Comparison of ENCODE assay signal across 27 mouse cellular contexts in genomic region chr11:86211803-86212202, GRCm38 (mm10). TPM values are rescaled to one million over a fixed set of nuclear protein-coding genes. Genes with fewer than 3 reads are reported as not detected.
DNase-seq lines count a peak whose midpoint lies in the region; ATAC-seq and TF ChIP-seq lines count a peak whose summit lies in the region.
"Had no signal": no experiment of that assay in that cellular context is flagged by ENCODE, and none has a peak within 500 bp of the region (broad histone marks: within the 10 kb centered on the region; RNA-seq: fewer than 3 reads in every experiment).

No protein-coding gene starts in this region.

- H3K27ac ChIP-seq in kidney, embryonic 15.5 days: no peak overlapping the region
- no peak overlapping the region for H3K27ac ChIP-seq in intestine, embryonic 16.5 days (ENCODE audit: low read length)
- H3K27ac ChIP-seq: forebrain, embryonic 12.5 days; limb, embryonic 10.5 days; limb, embryonic 15.5 days; liver, embryonic 15.5 days; lung, embryonic 15.5 days; midbrain, embryonic 10.5 days; midbrain, embryonic 15.5 days; neural tube, embryonic 15.5 days had no signal

- no peaks in the 10 kb centered on the region for H3K4me1 ChIP-seq in kidney, embryonic 15.5 days
- no peaks in the 10 kb centered on the region for H3K4me1 ChIP-seq in intestine, embryonic 16.5 days (ENCODE audit: control insufficient read depth, insufficient read depth, low read length)
- no peaks in the 10 kb centered on the region for H3K4me1 ChIP-seq in lung, adult 2 months (ENCODE audit: control insufficient read depth, insufficient read depth, low read length)
- H3K4me1 ChIP-seq: forebrain, embryonic 12.5 days; limb, embryonic 10.5 days; limb, embryonic 15.5 days; liver, embryonic 15.5 days; lung, embryonic 15.5 days; midbrain, embryonic 10.5 days; midbrain, embryonic 15.5 days; neural tube, embryonic 15.5 days had no signal

- no peak overlapping the region for H3K4me2 ChIP-seq in kidney, embryonic 15.5 days
- H3K4me2 ChIP-seq in intestine, embryonic 16.5 days (ENCODE audit: low read depth, low read length): no peak overlapping the region
- H3K4me2 ChIP-seq: forebrain, embryonic 12.5 days; limb, embryonic 15.5 days; liver, embryonic 15.5 days; lung, embryonic 15.5 days; midbrain, embryonic 15.5 days; neural tube, embryonic 15.5 days had no signal

- no peak overlapping the region for H3K9ac ChIP-seq in kidney, embryonic 15.5 days
- H3K9ac ChIP-seq in intestine, embryonic 16.5 days (ENCODE audit: low read depth, low read length): no peak overlapping the region
- H3K9ac ChIP-seq: forebrain, embryonic 12.5 days; forebrain, postnatal 0 days; limb, embryonic 15.5 days; liver, embryonic 15.5 days; lung, embryonic 15.5 days; midbrain, embryonic 15.5 days; neural tube, embryonic 15.5 days had no signal

- no peak for TF ChIP-seq CTCF in lung, adult 2 months (IDR thresholded peaks at IDR 0.05; ENCODE audit: insufficient read depth, low read length)

- H3K27me3 ChIP-seq in kidney, embryonic 15.5 days: no peaks in the 10 kb centered on the region
- no peaks in the 10 kb centered on the region for H3K27me3 ChIP-seq in intestine, embryonic 16.5 days (replicated peaks; ENCODE audit: control insufficient read depth, insufficient read depth, low read length)
- H3K27me3 ChIP-seq: forebrain, embryonic 12.5 days; limb, embryonic 15.5 days; liver, embryonic 15.5 days; lung, embryonic 15.5 days; midbrain, embryonic 15.5 days; neural tube, embryonic 15.5 days; Patski had no signal

- ATAC-seq in kidney, embryonic 15.5 days (replicated peaks; ENCODE audit: low FRiP score): no peak
- ATAC-seq in intestine, embryonic 16.5 days: peak; percentile 97
- ATAC-seq: forebrain, postnatal 0 days; hindbrain, embryonic 16.5 days; midbrain, embryonic 15.5 days; Patski had no signal

- H3K9me3 ChIP-seq in kidney, embryonic 15.5 days (replicated peaks): no peaks in the 10 kb centered on the region
- no peaks in the 10 kb centered on the region for H3K9me3 ChIP-seq in intestine, embryonic 16.5 days (ENCODE audit: control insufficient read depth, low read length)
- H3K9me3 ChIP-seq: forebrain, embryonic 12.5 days; limb, embryonic 10.5 days; limb, embryonic 15.5 days; liver, embryonic 15.5 days; lung, embryonic 15.5 days; midbrain, embryonic 10.5 days; midbrain, embryonic 15.5 days; neural tube, embryonic 15.5 days had no signal

- H3K36me3 ChIP-seq in kidney, embryonic 15.5 days: peaks cover 78% of the 10 kb centered on the region
- H3K36me3 ChIP-seq in intestine, embryonic 16.5 days (ENCODE audit: control insufficient read depth, insufficient read depth, low read length): peaks cover 25% of the 10 kb centered on the region

- H3K4me3 ChIP-seq in kidney, embryonic 15.5 days (replicated peaks): no peak overlapping the region
- no peak overlapping the region for H3K4me3 ChIP-seq in intestine, embryonic 16.5 days (ENCODE audit: low read length)
- no peak overlapping the region for H3K4me3 ChIP-seq in lung, adult 2 months (replicated peaks; ENCODE audit: extremely low read depth, low read depth, low read length)
- H3K4me3 ChIP-seq: erythroblast, embryonic 14.5 days; forebrain, embryonic 12.5 days; limb, embryonic 10.5 days; limb, embryonic 15.5 days; liver, embryonic 15.5 days; lung, embryonic 15.5 days; midbrain, embryonic 10.5 days; midbrain, embryonic 15.5 days; neural tube, embryonic 15.5 days had no signal

- WGBS in kidney, embryonic 15.5 days: 50% methylated on average over 1 of the region's 1 CpGs
- 50% methylated on average over 1 of the region's 1 CpGs for WGBS in intestine, embryonic 16.5 days
- WGBS in lung, adult 2 months: 65% methylated on average over 1 of the region's 1 CpGs

- peak; percentile 46 for DNase-seq in kidney, adult 18-20 months
- peak; percentile 52 to 73 for DNase-seq in kidney, postnatal 25 days
- DNase-seq in yolk sac, embryonic 10.5 days (ENCODE audit: low spot score): peak; percentile 60
- no peak for DNase-seq in thymus, postnatal 36 days
- DNase-seq in lung, adult 2 months: no peak
- DNase-seq: adrenal gland, postnatal 10 days; cerebellum, adult 11-12 months; cerebellum, postnatal 10 days; forebrain, postnatal 0 days; heart, postnatal 14 days; layer of hippocampus, postnatal 36 days; retina, postnatal 1 day; right cerebral cortex, postnatal 14 days; thymus, postnatal 14 days had no signal

- no peak for TF ChIP-seq POLR2A in lung, adult 2 months (IDR thresholded peaks at IDR 0.05; ENCODE audit: borderline replicate concordance, extremely low read depth, low read depth, low read length)

RNA-seq across cellular contexts. Expression of gene Brip1, which starts 10.8 kb away (rescaled TPM):
- polyA plus RNA-seq in kidney, embryonic 15.5 days (2015; fragmentation: Nextera tagmentation; extraction: Ambion mirVana): 9.9 and 10.7 TPM in 2 replicates
- 7.5 and 7.9 TPM in 2 replicates for polyA plus RNA-seq in intestine, embryonic 16.5 days (2015; fragmentation: Nextera tagmentation; extraction: Ambion mirVana)
- 0.06 and 0.14 TPM in 2 replicates for polyA plus RNA-seq in lung, adult 2 months (2012; rRNA removed)

RNA-seq across cellular contexts. Expression of gene Ints2, which starts 45.6 kb away (rescaled TPM):
- 30.5 and 36.1 TPM in 2 replicates for polyA plus RNA-seq in kidney, embryonic 15.5 days (2015; fragmentation: Nextera tagmentation; extraction: Ambion mirVana)
- 16.0 and 20.1 TPM in 2 replicates for polyA plus RNA-seq in intestine, embryonic 16.5 days (2015; fragmentation: Nextera tagmentation; extraction: Ambion mirVana)
- polyA plus RNA-seq in lung, adult 2 months (2012; rRNA removed): 4.6 and 5.3 TPM in 2 replicates

Comparison
In these comparisons a context has a peak if more than half of its experiments do, and no peak if none do; other contexts are left out.
1. DNase-seq: peak in kidney, adult 18-20 months (single experiment), kidney, postnatal 25 days (2 of 2) and yolk sac, embryonic 10.5 days (single experiment); none in thymus, postnatal 36 days (0 of 2) and lung, adult 2 months (single experiment).